Mouse (Mus musculus) forelimb bud, embryonic 11.5 days (tissue): ENCODE measurements at regions not wholly inside any gene's neighbourhood (a gene's known extent, or its start where the extent isn't known, plus 50 kb on each side); places are given as distances from the start of the nearest gene placed in this dataset.

ENCODE experiments used
- DNase-seq: peaks from one replicate; pipeline ENCODE4 v3.0.0-alpha.2; 2012; ENCODE audit warnings: low read depth, low spot score

GRCm38 (mm10) chr4:35477211-35478005, 251.4 kb upstream of the C9orf72 start:
- DNase-seq, result peak; percentile 83

GRCm38 (mm10) chr4:35474020-35474419, 248.0 kb upstream of the C9orf72 start:
- DNase-seq, result no peak
